In the genomic region with DNA sequence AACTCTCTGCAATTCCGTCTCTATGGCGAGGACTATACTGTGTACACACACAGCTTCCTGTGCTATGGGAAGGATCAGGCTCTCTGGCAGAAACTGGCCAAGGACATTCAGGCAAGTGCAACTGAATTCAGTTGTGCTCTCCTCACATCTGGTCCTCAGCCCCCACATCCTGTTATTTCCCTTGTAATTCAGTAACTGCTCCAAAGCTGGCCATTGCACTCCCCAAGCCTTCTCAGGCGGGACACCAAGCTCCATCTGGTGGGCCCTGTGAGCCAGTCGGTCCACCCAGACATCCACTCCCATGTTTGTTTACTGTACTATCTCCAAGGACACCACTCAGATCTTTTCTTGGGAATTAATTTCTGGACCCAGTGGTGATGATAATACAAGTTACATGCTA, we compare ENCODE assay signal across 13 mouse cellular contexts. TPM values are rescaled to one million over a fixed set of nuclear protein-coding genes. Genes with fewer than 3 reads are reported as not detected.
DNase-seq lines count a peak whose midpoint lies in the region; ATAC-seq and TF ChIP-seq lines count a peak whose summit lies in the region.
"Had no signal": no experiment of that assay in that cellular context is flagged by ENCODE, and none has a peak within 500 bp of the region (broad histone marks: within the 10 kb centered on the region; RNA-seq: fewer than 3 reads in every experiment).

No protein-coding gene starts in this region.

- 43% methylated on average over 4 of the region's 4 CpGs for whole genome bisulfite sequencing in kidney, postnatal 0 days

- no peak overlapping the region for H3K4me3 ChIP-seq in kidney, postnatal 0 days (replicated peaks; ENCODE audit: low read depth, low read length)
- H3K4me3 ChIP-seq: hindbrain, embryonic 15.5 days; midbrain, embryonic 10.5 days had no signal

- no peak for TF ChIP-seq CTCF in kidney, postnatal 0 days (IDR thresholded peaks at IDR 0.05; ENCODE audit: low read depth)

- no peaks in the 10 kb centered on the region for H3K27me3 ChIP-seq in kidney, postnatal 0 days (ENCODE audit: insufficient read depth, low read length)
- H3K27me3 ChIP-seq: hindbrain, embryonic 15.5 days had no signal

- no peak overlapping the region for H3K27ac ChIP-seq in kidney, postnatal 0 days
- H3K27ac ChIP-seq: hindbrain, embryonic 15.5 days; liver, embryonic 14.5 days; midbrain, embryonic 10.5 days had no signal

- H3K9ac ChIP-seq in kidney, postnatal 0 days (ENCODE audit: low read depth, low read length): no peak overlapping the region
- H3K9ac ChIP-seq: hindbrain, embryonic 15.5 days; liver, embryonic 14.5 days had no signal

- DNase-seq in kidney, postnatal 0 days (ENCODE audit: low spot score): peak; percentile 86
- DNase-seq in kidney, postnatal 10 days: no peak
- peak; percentile 34 to 36 for DNase-seq in gastrocnemius, adult 8-10 months (ENCODE audit: low spot score in 2 of 2)
- peak; percentile 40 to 73 for DNase-seq in heart, adult 9 months (ENCODE audit: low spot score in 2 of 2)
- DNase-seq in lung, postnatal 10 days: peak; percentile 59
- no peak for DNase-seq in left cerebral cortex, adult 18-20 months (ENCODE audit: low spot score in 2 of 2)
- DNase-seq in layer of hippocampus, adult 8-10 months (ENCODE audit: low spot score in 2 of 2): no peak
- DNase-seq: adrenal gland, postnatal 36 days; retina, postnatal 1 day had no signal

- H3K9me3 ChIP-seq in kidney, postnatal 0 days (replicated peaks; ENCODE audit: low read length): no peaks in the 10 kb centered on the region
- H3K9me3 ChIP-seq: hindbrain, embryonic 15.5 days; midbrain, embryonic 10.5 days had no signal

- H3K4me2 ChIP-seq in kidney, postnatal 0 days (ENCODE audit: low read length): no peak overlapping the region
- H3K4me2 ChIP-seq: hindbrain, embryonic 15.5 days had no signal

- peak; percentile 79; the same call in 1 of the 2 replicates for ATAC-seq in kidney, postnatal 0 days (replicated peaks; ENCODE audit: low FRiP score, low read depth)

- no peaks in the 10 kb centered on the region for H3K36me3 ChIP-seq in kidney, postnatal 0 days (ENCODE audit: insufficient read depth, low read length)
- H3K36me3 ChIP-seq: hindbrain, embryonic 15.5 days; midbrain, embryonic 10.5 days had no signal

- H3K4me1 ChIP-seq in kidney, postnatal 0 days (replicated peaks; ENCODE audit: insufficient read depth, low read length): no peaks in the 10 kb centered on the region
- H3K4me1 ChIP-seq: midbrain, embryonic 10.5 days had no signal

RNA-seq across cellular contexts. Expression of a gene that starts 22.4 kb away (rescaled TPM):
- polyA plus RNA-seq in kidney, postnatal 0 days (2015; fragmentation: Nextera tagmentation; extraction: Ambion mirVana): 0.11 TPM in 1 of 2 replicates, not detected in the other
- total RNA-seq in gastrocnemius, adult 8-10 months (2022): not detected
- 1 to 10 TPM in 1 of 2 experiments, not detected in 1; 1.1 TPM for total RNA-seq in left cerebral cortex, adult 18-20 months (2021)
- total RNA-seq in layer of hippocampus, adult 8-10 months (2022): 1 to 10 TPM in 1 of 4 experiments, under 1 TPM in 3; 0.31 to 1.5 (median 0.56) TPM
- total RNA-seq: adrenal gland, postnatal 36 days had no signal
- polyA plus RNA-seq: stomach, embryonic 14.5 days had no signal

Comparison
In these comparisons a context has a peak if more than half of its experiments do, and no peak if none do; other contexts are left out.
1. DNase-seq: peak in kidney, postnatal 0 days (single experiment), gastrocnemius, adult 8-10 months (2 of 2), heart, adult 9 months (2 of 2) and lung, postnatal 10 days (single experiment); none in kidney, postnatal 10 days (single experiment), left cerebral cortex, adult 18-20 months (0 of 2) and layer of hippocampus, adult 8-10 months (0 of 2).